Mouse (Mus musculus) embryonic fibroblast, embryonic 13.5 days (primary cell): ENCODE measurements at regions not wholly inside any gene's neighbourhood (a gene's known extent, or its start where the extent isn't known, plus 50 kb on each side); places are given as distances from the start of the nearest gene placed in this dataset.

ENCODE experiments used
- CTCF ChIP-seq: IDR thresholded peaks from 2 replicates; pipeline ENCODE4 v1.5.1; 2011; ENCODE audit warnings: mild to moderate bottlenecking, control low read depth, low read length, moderate library complexity, borderline replicate concordance; ENCODE audit not compliant: insufficient read depth
- POLR2A ChIP-seq: IDR thresholded peaks from 2 replicates; pipeline ENCODE4 v1.6.1; 2011; ENCODE audit warnings: low read depth, mild to moderate bottlenecking, control low read depth, low read length, moderate library complexity

DNA sequence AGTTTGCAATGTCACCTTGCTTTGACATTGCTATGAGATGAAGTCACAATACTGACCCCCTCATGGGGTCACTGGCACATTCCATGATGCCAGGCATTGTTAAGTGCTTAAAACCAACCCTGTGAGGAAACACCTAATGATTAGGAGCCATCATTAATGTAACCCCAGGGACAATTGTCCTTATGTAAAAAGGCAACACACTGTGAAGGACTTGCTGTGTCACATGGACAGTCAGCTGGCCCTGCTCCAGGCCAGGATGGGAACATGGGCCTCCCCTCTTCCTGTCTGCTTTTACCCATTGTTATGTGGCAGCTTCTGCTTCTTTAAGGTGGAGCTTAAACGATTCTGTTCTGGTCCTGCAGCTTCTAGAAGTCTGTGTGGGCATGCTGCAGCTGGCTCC lies 105.7 kb upstream of the Rapgef5 start:
- TF ChIP-seq CTCF (no peak), POLR2A (no peak)
